Mouse (Mus musculus) forebrain, embryonic 12.5 days (tissue): Measurements from ENCODE around the gene Slc7a7. TPM values are rescaled to one million over a fixed set of nuclear protein-coding genes. Genes with fewer than 3 reads are reported as not detected.

ENCODE experiments used
- ATAC-seq: fragments of 200-750 bp; cut with Nextera tagmentation; 2 replicates; pipeline ENCODE4 v1.8.0; 2017; ENCODE audit warnings: moderate TSS enrichment; ENCODE audit not compliant: low FRiP score
- H3K27ac ChIP-seq: fragments of 300-500 bp; sonication (generic); 2 replicates; pipeline ENCODE4 v1.5.1; 2016; ENCODE audit warnings: mild to moderate bottlenecking
- H3K27me3 ChIP-seq: fragments of 300-500 bp; sonication (generic); 2 replicates; pipeline ENCODE4 v1.6.1; 2016; ENCODE audit warnings: mild to moderate bottlenecking
- H3K36me3 ChIP-seq: fragments of 300-500 bp; sonication (generic); replicated peaks from 2 replicates; pipeline ENCODE4 v1.6.1; 2016; ENCODE audit warnings: mild to moderate bottlenecking
- H3K4me1 ChIP-seq: fragments of 300-500 bp; sonication (generic); 2 replicates; pipeline ENCODE4 v1.6.1; 2016
- H3K4me2 ChIP-seq: fragments of 300-500 bp; sonication (generic); 2 replicates; pipeline ENCODE4 v1.6.1; 2016; ENCODE audit warnings: mild to moderate bottlenecking, moderate library complexity
- H3K4me3 ChIP-seq: fragments of 300-500 bp; sonication (generic); replicated peaks from 2 replicates; pipeline ENCODE4 v1.5.1; 2016; ENCODE audit warnings: mild to moderate bottlenecking
- H3K9ac ChIP-seq: fragments of 300-500 bp; sonication (generic); 2 replicates; pipeline ENCODE4 v1.6.1; 2016; ENCODE audit warnings: mild to moderate bottlenecking
- H3K9me3 ChIP-seq: fragments of 300-500 bp; sonication (generic); 2 replicates; pipeline ENCODE4 v1.6.1; 2016
- WGBS: fragments of 180-500 bp; shearing (Covaris S2); methylation state at CpG from one replicate; pipeline ENCODE4 v1.1.7; 2016; 5-methylcytosine and 5-hydroxymethylcytosine counted together
- polyA plus RNA-seq: library from polyadenylated mRNA; unstranded; fragments of >200 nt; fragmentation: Nextera tagmentation; extraction: Ambion mirVana; gene quantifications from 2 replicates; pipeline ENCODE4 v1.2.1, GENCODE M21; 2016

Gene Slc7a7
- polyA plus RNA-seq, 1 experiment from 2014 or later = 4.2 TPM

- Histone ChIP-seq H3K27me3 (peaks cover 42% of the 10 kb centered on the region), H3K4me3 (no peak overlapping the region), H3K36me3 (no peaks in the 10 kb centered on the region), H3K4me2 (no peak overlapping the region), H3K9ac (no peak overlapping the region), H3K27ac (no peak overlapping the region), H3K9me3 (no peaks in the 10 kb centered on the region), H3K4me1 (peaks cover 22% of the 10 kb centered on the region)
- 46% methylated on average over 4 of the region's 4 CpGs for WGBS
- no peak for ATAC-seq
Measured at GRCm38 (mm10) chr14:54416830-54417229, 750 bp downstream of the Slc7a7 start.

- peaks cover 42% of the 10 kb centered on the region for H3K27me3 ChIP-seq
- 29% methylated on average over 5 of the region's 5 CpGs for WGBS
Measured at GRCm38 (mm10) chr14:54416229-54416775, 1.3 kb downstream of the Slc7a7 start.

GRCm38 (mm10) chr14:54415241-54416020 lies 2.1 kb downstream of the Slc7a7 start:
- no peak overlapping the region for H3K4me2 ChIP-seq
- 6% methylated on average over 13 of the region's 13 CpGs for WGBS
- no peaks in the 10 kb centered on the region for H3K9me3 ChIP-seq
- H3K4me1 ChIP-seq = peaks cover 22% of the 10 kb centered on the region
- H3K27me3 ChIP-seq = peaks cover 42% of the 10 kb centered on the region
- no peak overlapping the region for H3K9ac ChIP-seq
- H3K27ac ChIP-seq = no peak overlapping the region
- no peaks in the 10 kb centered on the region for H3K36me3 ChIP-seq
- no peak overlapping the region for H3K4me3 ChIP-seq
- no peak for ATAC-seq

More at GRCm38 (mm10) chr14:54416229-54416775, 1.3 kb downstream of the Slc7a7 start:
- H3K4me3 ChIP-seq = no peak overlapping the region
- H3K4me2 ChIP-seq = no peak overlapping the region
- no peak for ATAC-seq
- no peak overlapping the region for H3K9ac ChIP-seq
- H3K27ac ChIP-seq = no peak overlapping the region
- H3K36me3 ChIP-seq = no peaks in the 10 kb centered on the region
- H3K4me1 ChIP-seq = peaks cover 22% of the 10 kb centered on the region
- no peaks in the 10 kb centered on the region for H3K9me3 ChIP-seq

GRCm38 (mm10) chr14:54413877-54414700 lies 3.5 kb downstream of the Slc7a7 start:
- H3K27me3 ChIP-seq = peaks cover 42% of the 10 kb centered on the region
- no peak overlapping the region for H3K4me3 ChIP-seq
- ATAC-seq = peak; percentile 33; the same call in 1 of the 2 replicates
- no peak overlapping the region for H3K27ac ChIP-seq
- H3K4me1 ChIP-seq = peaks cover 31% of the 10 kb centered on the region
- peak overlapping the region; percentile 32 for H3K4me2 ChIP-seq
- no peak overlapping the region for H3K9ac ChIP-seq
- H3K9me3 ChIP-seq = no peaks in the 10 kb centered on the region
- no peaks in the 10 kb centered on the region for H3K36me3 ChIP-seq
- 8% methylated on average over 18 of the region's 18 CpGs for WGBS

- ATAC-seq = peak; percentile 39; the same call in 1 of the 2 replicates
- H3K4me1 ChIP-seq = peaks cover 31% of the 10 kb centered on the region
Measured at GRCm38 (mm10) chr14:54412629-54413170, 4.9 kb downstream of the Slc7a7 start.

GRCm38 (mm10) chr14:54412000-54412576 lies 5.5 kb downstream of the Slc7a7 start:
- no peak overlapping the region for H3K27ac ChIP-seq
- 22% methylated on average over 9 of the region's 9 CpGs for WGBS
- no peak overlapping the region for H3K4me3 ChIP-seq
- no peak for ATAC-seq
- H3K4me2 ChIP-seq = no peak overlapping the region
- no peak overlapping the region for H3K9ac ChIP-seq
- H3K9me3 ChIP-seq = no peaks in the 10 kb centered on the region
- peaks cover 25% of the 10 kb centered on the region for H3K4me1 ChIP-seq
- H3K27me3 ChIP-seq = peaks cover 33% of the 10 kb centered on the region
- no peaks in the 10 kb centered on the region for H3K36me3 ChIP-seq

More at GRCm38 (mm10) chr14:54412629-54413170, 4.9 kb downstream of the Slc7a7 start:
- H3K36me3 ChIP-seq = no peaks in the 10 kb centered on the region
- H3K4me3 ChIP-seq = no peak overlapping the region
- no peaks in the 10 kb centered on the region for H3K9me3 ChIP-seq
- no peak overlapping the region for H3K9ac ChIP-seq
- no peak overlapping the region for H3K4me2 ChIP-seq
- no peak overlapping the region for H3K27ac ChIP-seq
- H3K27me3 ChIP-seq = peaks cover 39% of the 10 kb centered on the region
- WGBS = 33% methylated on average over 2 of the region's 2 CpGs

- Histone ChIP-seq H3K36me3 (no peaks in the 10 kb centered on the region), H3K27me3 (peaks cover 18% of the 10 kb centered on the region), H3K9me3 (no peaks in the 10 kb centered on the region), H3K27ac (peak overlapping the region; percentile 50; the same call in 1 of the 2 replicates), H3K4me3 (no peak overlapping the region), H3K4me1 (peaks cover 19% of the 10 kb centered on the region), H3K9ac (0 out of 2 replicates have a peak overlapping the region, but pooled peaks have one; percentile 0), H3K4me2 (no peak overlapping the region)
- 45% methylated on average over 17 of the region's 17 CpGs for WGBS
- no peak for ATAC-seq
Measured at GRCm38 (mm10) chr14:54409980-54410810, 7.4 kb downstream of the Slc7a7 start.

- H3K36me3 ChIP-seq = no peaks in the 10 kb centered on the region
- no peak overlapping the region for H3K4me3 ChIP-seq
- H3K4me1 ChIP-seq = peaks cover 15% of the 10 kb centered on the region
- ATAC-seq = no peak
- H3K9ac ChIP-seq = no peak overlapping the region
- H3K27ac ChIP-seq = no peak overlapping the region
- peaks cover 11% of the 10 kb centered on the region for H3K27me3 ChIP-seq
- no peaks in the 10 kb centered on the region for H3K9me3 ChIP-seq
- 83% methylated on average over 7 of the region's 7 CpGs for WGBS
- H3K4me2 ChIP-seq = no peak overlapping the region
Measured at GRCm38 (mm10) chr14:54409057-54409645, 8.4 kb downstream of the Slc7a7 start.

- no peak overlapping the region for H3K4me3 ChIP-seq
- no peak overlapping the region for H3K27ac ChIP-seq
- no peaks in the 10 kb centered on the region for H3K36me3 ChIP-seq
- WGBS = 77% methylated on average over 25 of the region's 25 CpGs
- peaks cover 5% of the 10 kb centered on the region; the same call in 1 of the 2 replicates for H3K27me3 ChIP-seq
- ATAC-seq = no peak
- H3K4me2 ChIP-seq = no peak overlapping the region
- peaks cover 9% of the 10 kb centered on the region for H3K4me1 ChIP-seq
- no peak overlapping the region for H3K9ac ChIP-seq
- no peaks in the 10 kb centered on the region for H3K9me3 ChIP-seq
Measured at GRCm38 (mm10) chr14:54408336-54409056, 9.1 kb downstream of the Slc7a7 start.

- Histone ChIP-seq H3K9ac (no peak overlapping the region), H3K36me3 (no peaks in the 10 kb centered on the region), H3K9me3 (no peaks in the 10 kb centered on the region), H3K4me1 (no peaks in the 10 kb centered on the region), H3K27me3 (no peaks in the 10 kb centered on the region), H3K27ac (no peak overlapping the region), H3K4me3 (no peak overlapping the region), H3K4me2 (no peak overlapping the region)
- no peak for ATAC-seq
- WGBS = 86% methylated on average over 3 of the region's 3 CpGs
Measured at GRCm38 (mm10) chr14:54401723-54402122, 15.9 kb downstream of the Slc7a7 start.
